Mouse (Mus musculus): ENCODE results near the gene Tenm2. TPM values are rescaled to one million over a fixed set of nuclear protein-coding genes. Genes with fewer than 3 reads are reported as not detected.

The Tenm2 gene
- total and polyA plus RNA-seq, 3 experiments, result not detected

DNA sequence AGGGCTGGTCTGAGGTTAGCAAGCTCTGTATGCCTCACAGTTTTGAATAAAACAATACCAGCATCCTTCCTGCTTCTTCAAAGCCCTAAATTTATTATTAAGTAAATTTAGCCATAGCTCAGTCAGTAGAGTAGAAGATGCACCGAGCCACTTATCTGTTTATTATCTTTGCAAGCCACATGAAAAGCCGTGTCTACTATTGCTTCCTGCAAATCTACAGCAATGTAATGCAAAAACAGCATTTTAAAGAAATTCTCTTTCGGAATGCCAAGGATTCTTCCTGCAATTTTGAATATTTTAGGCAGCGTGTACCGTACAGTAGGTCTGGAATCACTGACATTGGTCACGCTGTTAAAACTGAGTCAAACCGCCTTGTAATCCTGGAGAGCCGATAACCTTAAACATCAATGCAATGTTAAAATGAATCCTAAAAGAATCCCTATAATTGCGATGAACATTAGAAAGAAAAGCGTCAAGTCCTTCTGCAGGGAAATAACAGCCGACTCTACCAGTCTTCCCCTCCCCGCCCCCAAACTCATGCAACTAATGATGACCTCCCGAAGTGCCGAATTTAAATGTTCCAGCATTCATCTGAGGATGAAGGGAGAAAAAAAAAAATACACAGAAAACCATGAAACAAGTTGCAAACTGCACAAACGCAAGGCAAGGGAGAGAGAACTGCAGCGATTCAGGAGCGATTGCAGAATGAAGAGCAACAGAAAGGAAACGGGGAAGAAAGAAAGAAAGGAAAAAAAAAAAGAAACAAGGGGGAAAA, 556 bp downstream of the Tenm2 start:
- Histone ChIP-seq H3K9me3 (replicated peaks; ENCODE audit: insufficient read depth, low read length) (no peaks in the 10 kb centered on the region), H3K9ac (ENCODE audit: control insufficient read depth, low read depth, low read length, poor library complexity, severe bottlenecking) (no peak overlapping the region), H3K36me3 (ENCODE audit: control insufficient read depth in 1 of 2, insufficient read depth in 2 of 2, low read length in 2 of 2) (no peaks in the 10 kb centered on the region), H3K79me2 (ENCODE audit: control insufficient read depth, insufficient read depth, low read length, poor library complexity) (no peaks in the 10 kb centered on the region), H3K4me1 (ENCODE audit: control insufficient read depth in 1 of 2, insufficient read depth in 2 of 2, low read length in 2 of 2) (no peaks in the 10 kb centered on the region), H3K27ac (ENCODE audit: control insufficient read depth, low read depth, low read length) (no peak overlapping the region), H3K27me3 (ENCODE audit: control insufficient read depth in 1 of 2, insufficient read depth in 2 of 2, low read length in 2 of 2) (no peaks in the 10 kb centered on the region), H3K4me3 (ENCODE audit: control insufficient read depth in 1 of 2, insufficient read depth in 1 of 2, low read depth in 2 of 2, low read length in 2 of 2) (no peak overlapping the region)
- DNase-seq (ENCODE audit: low read depth, low spot score), result no peak
- TF ChIP-seq NELFE (IDR thresholded peaks at IDR 0.05; ENCODE audit: low read depth, low read length), result no peak
- no peak for TF ChIP-seq ELF1 (IDR thresholded peaks at IDR 0.05; ENCODE audit: low read depth, low read length)
- no peak for TF ChIP-seq USF2 (IDR thresholded peaks at IDR 0.05; ENCODE audit: borderline replicate concordance in 1 of 2, insufficient read depth in 1 of 2, low read depth in 1 of 2, low read length in 2 of 2)
- TF ChIP-seq NRF1 (IDR thresholded peaks at IDR 0.05; ENCODE audit: insufficient read depth, low read depth, low read length, poor library complexity, severe bottlenecking), result no peak
- TF ChIP-seq ZKSCAN1 (IDR thresholded peaks at IDR 0.05; ENCODE audit: low read depth, low read length), result no peak
- TF ChIP-seq EP300 (IDR thresholded peaks at IDR 0.05; ENCODE audit: low read depth in 1 of 2, low read length in 2 of 2), result no peak
- no peak for TF ChIP-seq ZC3H11A (IDR thresholded peaks at IDR 0.05; ENCODE audit: low read depth, low read length)
- TF ChIP-seq MAZ (IDR thresholded peaks at IDR 0.05; ENCODE audit: low read depth, low read length), result no peak
- no peak for TF ChIP-seq TAL1 (IDR thresholded peaks at IDR 0.05; ENCODE audit: low read length)
- no peak for TF ChIP-seq POLR2A (IDR thresholded peaks at IDR 0.05; ENCODE audit: control insufficient read depth in 1 of 2, insufficient read depth in 1 of 2, low read depth in 1 of 2, low read length in 2 of 2, poor library complexity in 1 of 2)
- no peak for TF ChIP-seq ETS1 (IDR thresholded peaks at IDR 0.05; ENCODE audit: low read depth, low read length)

DNA sequence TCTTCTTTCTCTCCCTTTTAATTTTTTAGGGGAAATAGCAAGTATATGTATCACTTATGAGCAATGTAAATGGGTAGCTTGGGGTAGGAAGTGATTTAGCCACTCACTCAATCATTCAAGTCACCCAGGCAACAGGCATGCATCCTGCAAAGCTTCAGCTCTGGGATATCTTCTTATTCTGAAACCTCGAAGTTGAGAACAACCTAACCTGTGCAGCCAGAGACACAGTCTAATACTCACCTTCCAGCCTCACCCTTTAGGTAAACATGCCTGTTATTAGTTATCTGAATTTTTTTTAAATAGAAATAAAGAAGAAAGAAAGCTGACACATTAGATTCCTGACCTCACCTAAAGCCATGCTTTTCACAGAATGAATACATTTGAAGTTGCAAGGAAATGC, 8.4 kb downstream of the Tenm2 start:
- H3K9me3 ChIP-seq (replicated peaks; ENCODE audit: insufficient read depth, low read length), result no peaks in the 10 kb centered on the region
- H3K27ac ChIP-seq (ENCODE audit: control insufficient read depth, low read depth, low read length), result no peak overlapping the region
- H3K9ac ChIP-seq (ENCODE audit: control insufficient read depth, low read depth, low read length, poor library complexity, severe bottlenecking), result no peak overlapping the region
- no peak for DNase-seq (ENCODE audit: low read depth, low spot score)
- no peaks in the 10 kb centered on the region for H3K27me3 ChIP-seq (ENCODE audit: control insufficient read depth in 1 of 2, insufficient read depth in 2 of 2, low read length in 2 of 2)
- no peak overlapping the region for H3K4me3 ChIP-seq (ENCODE audit: control insufficient read depth in 1 of 2, insufficient read depth in 1 of 2, low read depth in 2 of 2, low read length in 2 of 2)
- no peaks in the 10 kb centered on the region for H3K36me3 ChIP-seq (ENCODE audit: control insufficient read depth in 1 of 2, insufficient read depth in 2 of 2, low read length in 2 of 2)
- no peaks in the 10 kb centered on the region for H3K79me2 ChIP-seq (ENCODE audit: control insufficient read depth, insufficient read depth, low read length, poor library complexity)
- no peaks in the 10 kb centered on the region for H3K4me1 ChIP-seq (ENCODE audit: control insufficient read depth in 1 of 2, insufficient read depth in 2 of 2, low read length in 2 of 2)
- TF ChIP-seq NRF1 (IDR thresholded peaks at IDR 0.05; ENCODE audit: insufficient read depth, low read depth, low read length, poor library complexity, severe bottlenecking), result no peak
- TF ChIP-seq GABPA (IDR thresholded peaks at IDR 0.05; ENCODE audit: low read depth, low read length), result no peak
- no peak for TF ChIP-seq NELFE (IDR thresholded peaks at IDR 0.05; ENCODE audit: low read depth, low read length)
- no peak for TF ChIP-seq ELF1 (IDR thresholded peaks at IDR 0.05; ENCODE audit: low read depth, low read length)
- TF ChIP-seq RAD21 (IDR thresholded peaks at IDR 0.05; ENCODE audit: low read depth, low read length), result no peak
- no peak for TF ChIP-seq ZNF384 (IDR thresholded peaks at IDR 0.05; ENCODE audit: low read depth, low read length)
- no peak for TF ChIP-seq ZMIZ1 (IDR thresholded peaks at IDR 0.05; ENCODE audit: low read depth, low read length)
- no peak for TF ChIP-seq POLR2A (IDR thresholded peaks at IDR 0.05; ENCODE audit: control insufficient read depth in 1 of 2, insufficient read depth in 1 of 2, low read depth in 1 of 2, low read length in 2 of 2, poor library complexity in 1 of 2)
- TF ChIP-seq ZKSCAN1 (IDR thresholded peaks at IDR 0.05; ENCODE audit: low read depth, low read length), result no peak
- TF ChIP-seq MYB (IDR thresholded peaks at IDR 0.05; ENCODE audit: low read depth, low read length), result no peak

All from MEL (cell line).